Mouse (Mus musculus) frontal cortex, postnatal 25 days (tissue): ENCODE data around the gene Icos.
A peak's percentile ranks its signal among the peaks of the same experiment; 100 is the strongest.

ENCODE experiments used
- DNase-seq, 2 experiments: peaks; one replicate each; pipeline ENCODE4 v3.0.0; 2022; ENCODE audit warnings: low spot score in 2 of 2

The Icos gene

GRCm38 (mm10) chr1:60977641-60978040 is at the start of gene Icos:
Icos (plus strand) TSS chr1:60977927.
- DNase-seq = no peak

DNA sequence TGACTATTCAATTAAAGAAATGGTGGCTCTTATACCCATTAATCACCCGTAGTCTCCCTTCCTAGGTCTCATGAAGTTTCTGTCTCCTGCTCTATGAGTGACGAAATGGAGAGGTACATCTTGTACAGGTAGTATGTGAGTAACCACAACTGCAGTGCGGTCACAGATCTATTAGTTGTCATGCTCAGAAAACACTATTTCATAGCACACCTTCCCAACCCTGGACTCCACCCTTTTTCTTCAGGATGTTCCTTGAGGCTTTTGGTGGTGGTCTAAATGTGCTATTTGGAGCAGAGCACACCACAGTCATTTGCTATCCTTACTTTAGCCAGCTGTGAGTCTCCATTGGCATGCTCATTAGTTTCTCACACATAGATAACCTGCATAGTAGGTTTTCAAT is 48.7 kb upstream of the Icos start:
- no peak for DNase-seq

GRCm38 (mm10) chr1:60930397-60930796 is 47.3 kb upstream of the Icos start:
- DNase-seq = no peak

GRCm38 (mm10) chr1:60935968-60936581 is 41.7 kb upstream of the Icos start:
- peak in 1 of 2 experiments; percentile 13 for DNase-seq

GRCm38 (mm10) chr1:60936963-60937711 is 40.6 kb upstream of the Icos start:
- no peak for DNase-seq

DNA sequence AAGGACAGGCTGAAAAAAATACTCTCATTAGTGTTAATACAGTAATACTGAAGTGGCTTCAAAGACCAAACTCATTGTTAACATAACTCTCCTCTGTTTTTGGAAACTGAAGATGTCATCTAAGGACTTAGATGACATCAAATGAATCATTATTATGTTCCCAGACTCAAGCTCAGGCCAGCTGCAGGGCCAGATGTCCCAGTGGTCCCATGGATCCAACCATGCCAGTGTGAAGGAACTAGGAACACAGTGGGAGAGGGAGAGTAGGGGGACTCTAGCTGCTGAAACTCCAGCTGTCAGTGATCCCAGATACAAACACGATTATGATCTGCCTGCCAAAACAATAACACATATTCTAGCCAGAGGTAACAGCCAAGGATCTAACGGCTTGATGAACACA is 39.5 kb upstream of the Icos start:
- no peak for DNase-seq

DNA sequence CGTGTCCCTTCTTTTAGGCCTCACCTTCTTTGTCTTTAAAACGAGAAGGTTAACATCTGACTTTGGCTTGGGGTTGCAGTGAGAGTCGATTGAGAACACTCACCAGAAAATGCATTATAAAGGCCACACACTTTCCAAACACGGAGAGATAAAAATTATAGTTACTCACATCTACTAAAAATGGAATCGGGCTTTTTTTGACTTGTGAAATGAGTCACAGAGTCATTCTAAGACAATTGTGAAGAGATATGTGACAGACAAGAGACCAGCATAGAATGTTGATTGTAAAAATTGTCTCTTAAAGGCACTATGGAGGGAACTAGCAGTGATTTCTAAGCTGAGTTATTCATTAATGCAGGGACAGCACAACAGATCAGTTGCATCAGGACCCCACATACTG is 38.8 kb upstream of the Icos start:
- DNase-seq = no peak

DNA sequence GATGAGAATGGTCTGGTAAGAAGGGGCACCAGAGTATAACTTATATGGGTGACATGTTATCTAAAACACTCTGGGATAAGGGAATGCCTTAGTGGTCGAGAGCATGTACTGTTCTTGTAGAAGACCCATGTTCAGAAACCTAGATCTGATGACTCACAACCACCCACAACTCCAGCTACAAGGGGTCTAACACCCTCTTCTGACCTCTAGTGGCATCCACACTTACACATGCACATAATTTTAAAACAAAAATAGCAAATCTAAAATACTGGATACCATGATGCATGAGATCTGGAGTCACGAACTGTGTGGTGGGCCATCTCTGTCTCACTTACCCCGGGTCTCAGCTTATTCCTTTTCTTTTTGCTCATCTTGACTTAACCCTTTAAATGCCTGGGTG is 37.7 kb upstream of the Icos start:
- no peak for DNase-seq

DNA sequence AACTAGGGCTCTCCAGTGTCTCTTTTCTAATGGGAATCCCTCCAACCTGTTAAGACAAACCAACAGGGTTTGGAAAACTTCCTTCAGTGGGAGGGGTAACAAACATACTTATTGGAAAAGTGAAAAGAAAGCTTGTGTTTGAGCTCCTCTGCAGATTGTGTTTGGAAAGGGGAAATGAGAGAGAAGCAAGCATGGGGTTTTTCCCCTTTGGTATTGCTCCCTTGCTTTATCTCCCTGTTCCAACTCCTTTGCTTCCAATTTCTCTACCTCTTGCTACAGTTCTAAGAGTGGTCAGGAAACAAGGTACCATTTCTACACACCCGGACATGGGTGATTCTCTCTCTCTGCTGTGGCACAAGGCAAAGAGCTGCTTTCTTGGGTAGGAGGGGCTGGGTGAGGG is 37.1 kb upstream of the Icos start:
- no peak for DNase-seq

DNA sequence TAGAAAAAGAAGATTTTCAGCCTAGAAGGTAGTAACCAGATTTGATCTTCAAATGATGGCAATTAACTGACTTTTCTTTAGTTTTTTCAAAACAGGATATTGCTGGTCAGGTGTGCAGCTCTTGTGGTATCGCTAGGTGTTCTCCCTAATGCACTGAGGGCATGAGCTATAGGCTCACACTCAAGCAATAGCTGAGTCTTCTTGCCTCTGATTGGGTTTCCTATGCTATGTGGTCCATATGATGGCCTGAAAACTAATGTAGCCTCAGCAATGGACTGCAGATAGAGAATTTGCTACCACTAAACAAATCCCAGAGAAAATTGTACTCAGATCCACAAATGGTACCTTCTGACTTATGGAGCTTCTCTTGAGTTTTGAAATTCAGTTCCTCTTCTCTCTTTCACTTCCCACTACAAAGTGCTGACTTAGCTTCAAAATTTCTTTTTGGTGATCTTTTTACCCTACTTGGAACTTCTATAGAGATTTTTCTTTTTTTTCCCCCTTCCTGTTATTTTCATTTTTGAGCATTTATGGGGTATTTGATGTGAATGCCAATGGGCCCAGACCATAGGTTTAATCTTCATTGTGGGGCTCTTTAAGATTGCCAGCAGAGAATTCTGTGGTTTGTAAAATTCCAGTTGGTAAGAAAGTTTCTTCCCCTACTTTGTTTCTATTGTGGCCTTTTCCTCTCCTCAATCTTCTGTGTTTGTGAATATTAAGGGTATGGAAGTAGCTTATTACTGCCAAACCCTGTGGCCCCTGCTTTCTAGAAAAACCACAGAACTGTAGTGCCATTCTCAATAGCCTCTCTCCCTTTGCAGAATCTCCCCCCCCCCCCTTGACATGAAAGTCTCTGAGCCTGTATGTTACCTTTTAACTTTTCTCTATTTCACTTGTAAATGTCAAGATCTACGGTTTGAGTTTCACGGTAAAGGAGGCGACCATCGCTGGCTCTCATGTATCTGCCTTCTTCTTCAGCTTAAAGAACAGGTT is 36.4 kb upstream of the Icos start:
- no peak for DNase-seq

DNA sequence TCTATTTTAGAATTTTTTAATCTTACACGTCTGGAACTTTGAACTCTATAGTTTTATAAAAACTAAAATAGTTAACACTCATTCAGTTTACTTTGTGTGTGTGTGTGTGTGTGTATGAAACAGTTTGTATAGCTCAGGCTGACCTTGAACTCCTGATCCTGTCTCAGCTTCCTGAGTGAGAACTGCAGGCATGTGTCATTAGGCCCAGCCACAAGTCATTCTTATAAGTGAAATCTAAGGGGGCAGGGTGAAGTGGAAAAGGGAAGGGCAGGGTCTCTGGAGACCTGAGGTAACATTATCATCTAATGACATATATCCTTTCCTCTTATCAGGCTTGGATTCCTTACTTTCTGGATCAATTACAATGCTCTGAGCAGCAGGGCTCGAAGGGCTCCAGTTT is 34.8 kb upstream of the Icos start:
- no peak for DNase-seq

GRCm38 (mm10) chr1:60945633-60946401 is 31.9 kb upstream of the Icos start:
- no peak for DNase-seq

DNA sequence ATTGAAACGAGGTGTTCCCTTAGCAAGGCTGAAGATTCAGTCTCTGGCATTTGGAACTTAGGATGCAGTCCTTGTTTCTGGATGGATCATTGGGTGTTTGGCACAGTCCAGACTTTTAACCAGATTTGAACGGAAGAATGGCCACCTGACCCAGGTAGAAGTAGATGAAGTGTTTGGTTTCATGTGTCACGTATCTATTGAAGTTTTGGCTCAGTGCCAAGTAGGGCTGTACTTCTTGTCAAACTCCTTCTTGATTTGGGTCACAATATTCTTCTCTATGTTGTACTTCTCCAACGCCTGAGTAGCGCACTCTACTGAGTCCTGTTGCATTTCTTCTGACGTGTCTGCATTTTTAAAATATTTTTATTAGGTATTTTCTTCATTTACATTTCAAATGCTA is 29.6 kb upstream of the Icos start:
- no peak for DNase-seq

GRCm38 (mm10) chr1:60952958-60953357 is 24.8 kb upstream of the Icos start:
- DNase-seq = no peak

- no peak for DNase-seq
Measured at GRCm38 (mm10) chr1:60953686-60954085, 24.0 kb upstream of the Icos start.

- no peak for DNase-seq
Measured at GRCm38 (mm10) chr1:60954759-60955158, 23.0 kb upstream of the Icos start.

- no peak for DNase-seq
Measured at GRCm38 (mm10) chr1:60955186-60955585, 22.5 kb upstream of the Icos start.

GRCm38 (mm10) chr1:60956196-60956595 is 21.5 kb upstream of the Icos start:
- no peak for DNase-seq

GRCm38 (mm10) chr1:60958287-60958686 is 19.4 kb upstream of the Icos start:
- DNase-seq = no peak

DNA sequence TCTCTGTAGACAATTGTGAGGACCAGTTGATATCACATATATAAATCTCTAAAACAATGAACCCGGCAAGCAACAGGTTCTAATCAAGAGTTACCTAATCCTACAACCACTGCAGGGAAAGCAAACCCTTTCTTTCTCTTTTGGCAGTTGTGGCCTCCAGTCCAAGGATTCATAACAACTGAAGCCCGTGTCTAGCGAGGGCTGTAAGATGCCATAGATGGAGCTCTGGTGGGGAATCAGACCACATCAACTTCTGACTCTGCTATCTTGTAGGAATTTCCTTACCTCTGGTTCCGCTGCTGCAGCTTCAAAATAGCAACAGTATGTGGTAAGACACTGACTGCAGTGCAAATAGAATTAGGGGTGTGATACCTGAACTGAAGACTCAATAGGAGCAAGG is 18.5 kb upstream of the Icos start:
- no peak for DNase-seq

DNA sequence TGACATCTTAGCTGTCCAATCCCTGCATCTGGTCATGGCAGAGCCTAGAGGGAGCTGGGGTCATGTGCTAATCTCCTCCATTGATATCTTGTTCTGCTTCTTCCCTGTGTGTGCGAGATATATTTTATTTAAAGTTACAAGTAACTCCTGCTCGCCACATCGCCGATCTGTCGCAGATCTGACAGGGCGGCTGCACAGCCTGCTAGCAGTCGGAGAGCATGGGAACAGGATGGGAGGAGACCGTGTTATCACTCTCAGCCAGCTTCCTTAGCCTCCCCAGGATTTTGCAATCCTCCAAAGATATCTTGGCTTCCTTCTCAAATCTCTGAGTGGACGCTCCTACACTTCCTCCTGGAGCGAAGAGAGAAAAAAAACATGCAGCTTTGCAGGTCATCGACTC is 17.3 kb upstream of the Icos start:
- no peak for DNase-seq

- peak in 1 of 2 experiments; percentile 61 for DNase-seq
Measured at GRCm38 (mm10) chr1:60961080-60961479, 16.6 kb upstream of the Icos start.
